Mouse (Mus musculus) duodenum, adult 2 months (tissue): ENCODE data around the gene Akap14. TPM values are rescaled to one million over a fixed set of nuclear protein-coding genes. Genes with fewer than 3 reads are reported as not detected.

Experiments used
- polyA plus RNA-seq: library from polyadenylated mRNA; depleted of rRNA; stranded (reverse); fragments of >200 nt; gene quantifications from 2 replicates; pipeline ENCODE4 v1.2.3, GENCODE M21; 2012; ENCODE audit warnings: low replicate concordance; rRNA removed

The Akap14 gene
- 0.06 TPM in 1 of 2 replicates, not detected in the other for polyA plus RNA-seq

DNA sequence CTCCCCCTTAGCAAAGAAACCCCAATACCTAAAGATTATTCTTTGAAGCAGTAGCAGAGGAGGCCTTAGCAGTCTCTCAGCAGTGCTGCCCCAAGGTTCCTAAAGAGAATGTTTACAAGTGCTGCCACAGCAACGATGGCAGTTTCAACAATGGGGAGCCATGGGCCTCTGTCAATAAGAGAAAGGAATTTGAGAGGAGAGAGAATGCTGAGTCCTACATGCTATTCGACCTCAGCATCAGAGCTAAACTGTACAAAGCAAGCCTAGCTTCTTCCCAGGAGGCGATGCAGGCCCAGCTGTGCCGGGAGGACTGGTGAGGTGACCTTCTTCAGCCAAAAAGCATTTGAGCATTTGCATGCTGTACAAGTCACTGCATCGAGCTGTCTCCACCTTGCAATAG, at the start of gene Akap14:
Akap14 (minus strand) TSS at position 101 of the 400 bp plus-strand sequence.

DNA sequence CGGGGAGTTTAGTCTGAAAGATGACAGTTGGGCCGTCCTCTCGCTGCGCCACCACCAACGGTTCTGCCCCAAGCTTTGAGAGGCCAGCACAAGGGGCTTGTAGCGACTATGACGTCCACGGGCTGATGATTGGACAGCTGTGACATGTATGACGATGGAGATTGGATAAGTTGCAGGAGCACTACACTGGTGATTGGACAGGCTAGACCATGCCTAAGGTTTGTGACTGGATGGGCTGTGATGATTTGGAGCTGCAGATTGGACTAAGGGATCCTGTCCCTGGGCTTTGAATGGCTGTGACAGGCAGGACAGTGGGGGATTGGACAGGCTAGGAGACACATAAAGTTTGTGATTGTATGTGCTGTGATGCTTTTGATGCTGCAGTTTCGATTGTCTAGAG, 42.3 kb upstream of the Akap14 start, which contains the start of gene Gm9:
Gm9 (minus strand) TSS at position 101 of the 400 bp plus-strand sequence.

DNA sequence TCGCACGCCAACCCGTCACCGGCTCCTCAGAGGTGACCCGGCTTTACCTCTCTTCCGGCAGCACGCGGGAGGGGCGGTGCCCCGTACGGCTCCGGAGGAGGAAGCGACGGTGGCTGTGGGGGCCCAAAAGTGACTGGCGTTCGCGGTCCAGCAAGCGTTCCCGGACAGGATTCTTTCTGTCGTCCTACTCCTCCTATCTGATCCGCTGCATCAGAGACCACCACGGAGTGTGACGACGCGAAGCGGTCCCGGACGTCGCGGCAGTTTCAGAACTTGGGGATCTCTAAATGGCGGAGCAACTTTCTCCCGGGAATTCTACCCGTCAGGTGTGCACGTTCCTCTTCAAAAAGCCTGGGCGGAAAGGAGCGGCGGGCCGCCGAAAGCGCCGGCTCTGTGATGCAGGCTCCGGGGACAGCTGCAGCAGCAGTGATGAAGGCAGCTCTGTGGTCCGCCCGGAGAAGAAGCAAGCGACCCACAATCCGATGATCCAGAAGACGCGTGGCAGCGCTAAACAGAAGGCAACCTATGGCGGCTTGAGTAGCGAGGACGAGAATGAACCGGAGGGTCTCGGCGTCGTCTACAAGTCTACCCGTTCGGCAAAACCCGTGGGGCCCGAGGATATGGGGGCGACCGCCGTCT, 22.6 kb upstream of the Akap14 start, which contains the start of the genes Ndufa1 and Rnf113a1:
Ndufa1 (minus strand) TSS at position 59 of the 639 bp plus-strand sequence.
Rnf113a1 (plus strand) TSS at position 141 of the 639 bp plus-strand sequence.

DNA sequence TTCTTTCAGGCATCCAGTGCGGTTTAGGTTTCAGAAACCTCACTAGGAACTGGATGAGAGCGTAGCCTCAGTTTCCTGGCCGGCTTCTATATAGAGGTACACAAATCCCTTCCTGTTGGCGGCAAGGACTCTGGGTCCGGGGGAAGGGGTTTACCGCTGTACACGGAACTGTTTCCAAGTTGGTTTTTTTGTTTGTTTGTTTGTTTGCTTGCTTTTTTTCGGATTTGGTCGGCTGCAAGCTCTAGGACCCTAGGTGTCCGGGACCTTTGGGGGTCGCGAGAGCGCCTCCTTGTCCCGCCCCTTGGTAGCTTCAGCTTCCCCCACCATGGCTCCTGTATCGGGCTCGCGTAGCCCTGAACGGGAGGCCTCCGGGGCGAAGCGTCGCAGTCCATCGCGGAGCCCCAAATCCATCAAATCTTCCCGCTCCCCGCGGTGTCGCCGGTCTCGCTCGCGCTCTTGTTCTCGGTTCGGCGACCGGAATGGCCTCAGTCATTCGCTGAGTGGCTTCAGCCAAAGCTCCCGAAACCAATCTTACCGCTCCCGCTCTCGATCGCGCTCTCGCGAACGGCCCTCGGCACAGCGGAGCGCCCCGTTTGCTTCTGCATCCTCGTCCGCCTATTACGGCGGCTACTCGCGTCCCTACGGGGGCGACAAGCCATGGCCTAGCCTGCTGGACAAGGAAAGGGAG, 41.8 kb downstream of the Akap14 start, which contains the start of gene Nkap:
Nkap (plus strand) TSS at position 125 of the 688 bp plus-strand sequence.

DNA sequence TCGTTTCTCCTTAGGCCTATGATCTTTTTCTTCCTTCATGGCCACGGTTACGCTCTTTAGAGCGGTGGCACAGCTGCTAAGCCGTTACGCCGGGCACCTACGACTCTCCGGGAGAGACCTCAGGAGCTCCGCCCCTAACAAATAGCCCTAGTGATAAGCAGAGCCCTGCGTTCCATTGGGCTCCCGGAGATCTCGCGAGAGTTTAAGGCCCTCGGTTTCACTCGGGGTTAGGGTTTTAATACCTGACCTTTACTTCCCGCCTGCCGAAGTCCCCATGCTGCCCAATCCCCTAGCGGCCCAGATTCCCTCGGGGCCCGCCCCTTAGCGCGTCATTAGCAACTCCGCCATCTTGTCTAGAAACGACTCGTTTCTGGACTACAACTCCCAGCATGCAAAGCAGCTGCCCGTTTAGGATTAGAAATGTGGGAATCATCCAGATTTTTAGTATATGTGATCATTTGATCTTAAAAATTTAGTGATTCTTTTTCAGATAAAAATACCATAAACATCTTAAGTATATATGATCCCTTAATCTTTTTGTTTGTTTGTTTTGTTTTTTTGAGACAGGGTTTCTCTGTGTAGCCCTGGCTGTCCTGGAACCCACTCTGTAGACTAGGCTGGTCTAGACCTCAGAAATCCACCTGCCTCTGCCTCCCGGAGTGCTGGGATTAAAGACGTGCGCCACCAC, 58.3 kb downstream of the Akap14 start, which contains the start of gene Upf3b:
Upf3b (minus strand) TSS at position 130 of the 688 bp plus-strand sequence.

Other genes with a start within 250 kb of the Akap14 start
- 0.91 and 2.8 TPM in 2 replicates for gene Sept6, start 177.0 kb downstream of the Akap14 start, polyA plus RNA-seq
- 0.36 TPM in 1 of 2 replicates, not detected in the other for gene Sowahd, start 120.0 kb downstream of the Akap14 start, polyA plus RNA-seq
- 4.4 and 5.6 TPM in 2 replicates for gene Rpl39, start 83.4 kb downstream of the Akap14 start, polyA plus RNA-seq
- 0.21 and 0.32 TPM in 2 replicates for gene Upf3b, start 58.5 kb downstream of the Akap14 start, polyA plus RNA-seq
- gene Nkap, start 42.0 kb downstream of the Akap14 start, polyA plus RNA-seq = 0.83 and 1.0 TPM in 2 replicates
- 71.2 and 175 TPM in 2 replicates for gene Ndufa1, start 22.3 kb upstream of the Akap14 start, polyA plus RNA-seq
- gene Rnf113a1, start 22.4 kb upstream of the Akap14 start, polyA plus RNA-seq = 0.85 and 1.2 TPM in 2 replicates
- not detected in 2 replicates for gene Gm9, start 42.2 kb upstream of the Akap14 start, polyA plus RNA-seq
- gene Rhox1, start 53.4 kb upstream of the Akap14 start, polyA plus RNA-seq = not detected in 2 replicates
- gene Rhox2a, start 76.1 kb upstream of the Akap14 start, polyA plus RNA-seq = not detected in 2 replicates
- not detected in 2 replicates for gene Rhox3a, start 81.1 kb upstream of the Akap14 start, polyA plus RNA-seq
- not detected in 2 replicates for gene Rhox4a, start 96.5 kb upstream of the Akap14 start, polyA plus RNA-seq
- not detected in 2 replicates for gene Rhox3a2, start 211.2 kb upstream of the Akap14 start, polyA plus RNA-seq
- not detected in 2 replicates for gene Rhox4a2, start 222.0 kb upstream of the Akap14 start, polyA plus RNA-seq
- gene Rhox2b, start 243.2 kb upstream of the Akap14 start, polyA plus RNA-seq = not detected in 2 replicates